Mouse (Mus musculus): ENCODE results near the gene Med18. TPM values are rescaled to one million over a fixed set of nuclear protein-coding genes. Genes with fewer than 3 reads are reported as not detected.
"Not testable (repeated sequence)": the region's sequence is repeated elsewhere in the genome, so short reads cannot be mapped to it uniquely, and the experiment has no call there.

Med18 gene
- polyA plus RNA-seq, 1 experiment from 2014 or later, result 13.0 TPM

GRCm38 (mm10) chr4:132490273-132491010 lies 26.7 kb upstream of the Med18 start:
- Histone ChIP-seq H3K4me3 (ENCODE audit: control insufficient read depth in 1 of 2, insufficient read depth in 1 of 2, low read depth in 1 of 2, low read length in 2 of 2) (no peak overlapping the region), H3K9ac (ENCODE audit: low read length) (no peak overlapping the region), H3K4me1 (ENCODE audit: control insufficient read depth in 2 of 2, insufficient read depth in 2 of 2, low read length in 2 of 2) (peaks cover 0 to 11% of the 10 kb centered on the region in 2 experiments; a peak in 3 of 4 replicates), H3K27me3 (ENCODE audit: control insufficient read depth, insufficient read depth, low read length) (no peaks in the 10 kb centered on the region), H3K36me3 (ENCODE audit: control insufficient read depth, insufficient read depth, low read length) (peaks cover 25% of the 10 kb centered on the region), H3K4me2 (ENCODE audit: low read length) (no peak overlapping the region), H3K9me3 (ENCODE audit: control insufficient read depth, low read length) (no peaks in the 10 kb centered on the region), H3K27ac (replicated peaks in 1 of 2; ENCODE audit: control insufficient read depth in 1 of 2, insufficient read depth in 1 of 2, low read depth in 2 of 2, low read length in 2 of 2) (no peak overlapping the region)
- ATAC-seq (ENCODE audit: insufficient number of reproducible peaks, insufficient read depth, low FRiP score, low read depth), result no peak
- WGBS, result 93% methylated on average over 15 of the region's 15 CpGs

- Histone ChIP-seq H3K9ac (ENCODE audit: low read length) (no peak overlapping the region), H3K4me2 (ENCODE audit: low read length) (no peak overlapping the region), H3K36me3 (ENCODE audit: control insufficient read depth, insufficient read depth, low read length) (peaks cover 12% of the 10 kb centered on the region), H3K4me1 (ENCODE audit: control insufficient read depth in 2 of 2, insufficient read depth in 2 of 2, low read length in 2 of 2) (peaks cover 0 to 11% of the 10 kb centered on the region in 2 experiments; a peak in 3 of 4 replicates), H3K9me3 (ENCODE audit: control insufficient read depth, low read length) (no peaks in the 10 kb centered on the region), H3K27ac (replicated peaks in 1 of 2; ENCODE audit: control insufficient read depth in 1 of 2, insufficient read depth in 1 of 2, low read depth in 2 of 2, low read length in 2 of 2) (no peak overlapping the region), H3K27me3 (ENCODE audit: control insufficient read depth, insufficient read depth, low read length) (no peaks in the 10 kb centered on the region), H3K4me3 (ENCODE audit: control insufficient read depth in 1 of 2, insufficient read depth in 1 of 2, low read depth in 1 of 2, low read length in 2 of 2) (no peak overlapping the region)
- no peak for ATAC-seq (ENCODE audit: insufficient number of reproducible peaks, insufficient read depth, low FRiP score, low read depth)
- 68% methylated on average over 6 of the region's 6 CpGs for WGBS
Measured at GRCm38 (mm10) chr4:132488976-132489375, 25.3 kb upstream of the Med18 start.

- peaks cover 0 to 11% of the 10 kb centered on the region in 2 experiments; a peak in 3 of 4 replicates for H3K4me1 ChIP-seq (ENCODE audit: control insufficient read depth in 2 of 2, insufficient read depth in 2 of 2, low read length in 2 of 2)
- H3K27me3 ChIP-seq (ENCODE audit: control insufficient read depth, insufficient read depth, low read length), result no peaks in the 10 kb centered on the region
- no peak overlapping the region for H3K4me2 ChIP-seq (ENCODE audit: low read length)
- peaks cover 10% of the 10 kb centered on the region for H3K36me3 ChIP-seq (ENCODE audit: control insufficient read depth, insufficient read depth, low read length)
- H3K9ac ChIP-seq (ENCODE audit: low read length), result no peak overlapping the region
- no peak overlapping the region for H3K4me3 ChIP-seq (ENCODE audit: control insufficient read depth in 1 of 2, insufficient read depth in 1 of 2, low read depth in 1 of 2, low read length in 2 of 2)
- no peak overlapping the region for H3K27ac ChIP-seq (replicated peaks in 1 of 2; ENCODE audit: control insufficient read depth in 1 of 2, insufficient read depth in 1 of 2, low read depth in 2 of 2, low read length in 2 of 2)
- 76% methylated on average over 3 of the region's 3 CpGs for whole genome bisulfite sequencing
- ATAC-seq (ENCODE audit: insufficient number of reproducible peaks, insufficient read depth, low FRiP score, low read depth), result no peak
- H3K9me3 ChIP-seq (ENCODE audit: control insufficient read depth, low read length), result no peaks in the 10 kb centered on the region
Measured at GRCm38 (mm10) chr4:132488521-132488920, 24.8 kb upstream of the Med18 start.

GRCm38 (mm10) chr4:132484820-132485219 lies 21.1 kb upstream of the Med18 start:
- H3K4me2 ChIP-seq (ENCODE audit: low read length), result no peak overlapping the region
- no peaks in the 10 kb centered on the region for H3K36me3 ChIP-seq (ENCODE audit: control insufficient read depth, insufficient read depth, low read length)
- H3K9me3 ChIP-seq (ENCODE audit: control insufficient read depth, low read length), result no peaks in the 10 kb centered on the region
- 67% methylated on average over 5 of the region's 5 CpGs for WGBS
- no peak for ATAC-seq (ENCODE audit: insufficient number of reproducible peaks, insufficient read depth, low FRiP score, low read depth)
- no peak overlapping the region for H3K9ac ChIP-seq (ENCODE audit: low read length)
- H3K27me3 ChIP-seq (ENCODE audit: control insufficient read depth, insufficient read depth, low read length), result no peaks in the 10 kb centered on the region
- no peak overlapping the region for H3K4me3 ChIP-seq (ENCODE audit: control insufficient read depth in 1 of 2, insufficient read depth in 1 of 2, low read depth in 1 of 2, low read length in 2 of 2)
- H3K4me1 ChIP-seq (ENCODE audit: control insufficient read depth in 2 of 2, insufficient read depth in 2 of 2, low read length in 2 of 2), result no peaks in the 10 kb centered on the region; a peak in 1 of 4 replicates
- H3K27ac ChIP-seq (replicated peaks in 1 of 2; ENCODE audit: control insufficient read depth in 1 of 2, insufficient read depth in 1 of 2, low read depth in 2 of 2, low read length in 2 of 2), result no peak overlapping the region

GRCm38 (mm10) chr4:132484231-132484630 lies 20.5 kb upstream of the Med18 start:
- H3K9ac ChIP-seq (ENCODE audit: low read length), result no peak overlapping the region
- 78% methylated on average over 4 of the region's 4 CpGs for WGBS

GRCm38 (mm10) chr4:132482956-132483608 lies 19.4 kb upstream of the Med18 start:
- 70% methylated on average over 13 of the region's 13 CpGs for WGBS

More at GRCm38 (mm10) chr4:132484231-132484630, 20.5 kb upstream of the Med18 start:
- Histone ChIP-seq H3K36me3 (ENCODE audit: control insufficient read depth, insufficient read depth, low read length) (no peaks in the 10 kb centered on the region), H3K27me3 (ENCODE audit: control insufficient read depth, insufficient read depth, low read length) (no peaks in the 10 kb centered on the region), H3K4me3 (ENCODE audit: control insufficient read depth in 1 of 2, insufficient read depth in 1 of 2, low read depth in 1 of 2, low read length in 2 of 2) (no peak overlapping the region), H3K9me3 (ENCODE audit: control insufficient read depth, low read length) (no peaks in the 10 kb centered on the region), H3K4me1 (ENCODE audit: control insufficient read depth in 2 of 2, insufficient read depth in 2 of 2, low read length in 2 of 2) (no peaks in the 10 kb centered on the region), H3K27ac (replicated peaks in 1 of 2; ENCODE audit: control insufficient read depth in 1 of 2, insufficient read depth in 1 of 2, low read depth in 2 of 2, low read length in 2 of 2) (no peak overlapping the region), H3K4me2 (ENCODE audit: low read length) (no peak overlapping the region)
- ATAC-seq (ENCODE audit: insufficient number of reproducible peaks, insufficient read depth, low FRiP score, low read depth), result no peak

GRCm38 (mm10) chr4:132482104-132482503 lies 18.4 kb upstream of the Med18 start:
- WGBS, result 59% methylated on average over 3 of the region's 3 CpGs
- H3K27ac ChIP-seq (replicated peaks in 1 of 2; ENCODE audit: control insufficient read depth in 1 of 2, insufficient read depth in 1 of 2, low read depth in 2 of 2, low read length in 2 of 2); H3K9ac ChIP-seq (ENCODE audit: low read length); H3K9me3 ChIP-seq (ENCODE audit: control insufficient read depth, low read length); H3K4me3 ChIP-seq (ENCODE audit: control insufficient read depth in 1 of 2, insufficient read depth in 1 of 2, low read depth in 1 of 2, low read length in 2 of 2); H3K4me1 ChIP-seq (ENCODE audit: control insufficient read depth in 2 of 2, insufficient read depth in 2 of 2, low read length in 2 of 2); ATAC-seq (ENCODE audit: insufficient number of reproducible peaks, insufficient read depth, low FRiP score, low read depth); H3K27me3 ChIP-seq (ENCODE audit: control insufficient read depth, insufficient read depth, low read length); H3K4me2 ChIP-seq (ENCODE audit: low read length); H3K36me3 ChIP-seq (ENCODE audit: control insufficient read depth, insufficient read depth, low read length): not testable (repeated sequence)

More at GRCm38 (mm10) chr4:132482956-132483608, 19.4 kb upstream of the Med18 start:
- ATAC-seq (ENCODE audit: insufficient number of reproducible peaks, insufficient read depth, low FRiP score, low read depth), result no peak
- no peaks in the 10 kb centered on the region for H3K4me1 ChIP-seq (ENCODE audit: control insufficient read depth in 2 of 2, insufficient read depth in 2 of 2, low read length in 2 of 2)
- no peak overlapping the region for H3K4me3 ChIP-seq (ENCODE audit: control insufficient read depth in 1 of 2, insufficient read depth in 1 of 2, low read depth in 1 of 2, low read length in 2 of 2)
- no peak overlapping the region for H3K9ac ChIP-seq (ENCODE audit: low read length)
- no peak overlapping the region for H3K27ac ChIP-seq (replicated peaks in 1 of 2; ENCODE audit: control insufficient read depth in 1 of 2, insufficient read depth in 1 of 2, low read depth in 2 of 2, low read length in 2 of 2)
- H3K9me3 ChIP-seq (ENCODE audit: control insufficient read depth, low read length), result no peaks in the 10 kb centered on the region
- H3K4me2 ChIP-seq (ENCODE audit: low read length), result no peak overlapping the region
- H3K27me3 ChIP-seq (ENCODE audit: control insufficient read depth, insufficient read depth, low read length), result no peaks in the 10 kb centered on the region
- H3K36me3 ChIP-seq (ENCODE audit: control insufficient read depth, insufficient read depth, low read length), result no peaks in the 10 kb centered on the region
